Mouse (Mus musculus) midbrain, postnatal 0 days (tissue): ENCODE results near the gene Slc44a1. TPM values are rescaled to one million over a fixed set of nuclear protein-coding genes. Genes with fewer than 3 reads are reported as not detected.

Experiments
- ATAC-seq: fragments of 200-750 bp; cut with Nextera tagmentation; 2 replicates; pipeline ENCODE4 v1.8.0; 2017; ENCODE audit warnings: moderate number of reproducible peaks, mild to moderate bottlenecking, moderate TSS enrichment, moderate library complexity; ENCODE audit not compliant: low FRiP score
- DNase-seq: peaks from one replicate; pipeline ENCODE4 v3.0.0-alpha.2; 2015; ENCODE audit warnings: low spot score
- H3K27ac ChIP-seq: fragments of 300-500 bp; sonication (generic); 2 replicates; pipeline ENCODE4 v1.5.1; 2014; ENCODE audit warnings: low read depth, mild to moderate bottlenecking, low read length, mixed read lengths
- H3K27me3 ChIP-seq: fragments of 300-500 bp; sonication (generic); 2 replicates; pipeline ENCODE4 v1.6.1; 2014; ENCODE audit warnings: low read length, control low read depth, mixed read lengths; ENCODE audit not compliant: insufficient read depth
- H3K36me3 ChIP-seq: fragments of 300-500 bp; sonication (generic); 2 replicates; pipeline ENCODE4 v1.6.1; 2014; ENCODE audit warnings: low read length, control low read depth, mixed read lengths; ENCODE audit not compliant: insufficient read depth
- H3K4me1 ChIP-seq: fragments of 300-500 bp; sonication (generic); 2 replicates; pipeline ENCODE4 v1.6.1; 2014; ENCODE audit warnings: mild to moderate bottlenecking, control low read depth, antibody characterized with exemption, low read length, mixed read lengths; ENCODE audit not compliant: insufficient read depth
- H3K4me2 ChIP-seq: fragments of 300-500 bp; sonication (generic); 2 replicates; pipeline ENCODE4 v1.6.1; 2014; ENCODE audit warnings: low read depth, mild to moderate bottlenecking, low read length, mixed read lengths; ENCODE audit not compliant: poor library complexity, severe bottlenecking
- H3K4me3 ChIP-seq: fragments of 300-500 bp; sonication (generic); 2 replicates; pipeline ENCODE4 v1.5.1; 2014; ENCODE audit warnings: low read depth, mild to moderate bottlenecking, low read length, moderate library complexity
- H3K9ac ChIP-seq: fragments of 300-500 bp; sonication (generic); replicated peaks from 2 replicates; pipeline ENCODE4 v1.6.1; 2014; ENCODE audit warnings: mild to moderate bottlenecking, low read length, moderate library complexity, mixed read lengths; ENCODE audit not compliant: poor library complexity, severe bottlenecking
- H3K9me3 ChIP-seq: fragments of 300-500 bp; sonication (generic); 2 replicates; pipeline ENCODE4 v1.6.1; 2016; ENCODE audit warnings: low read length, control low read depth
- CTCF ChIP-seq: IDR thresholded peaks from 2 replicates; pipeline ENCODE4 v1.5.1; 2016; ENCODE audit warnings: antibody characterized with exemption, mild to moderate bottlenecking
- WGBS: fragments of 180-500 bp; shearing (Covaris S2); extraction: QIAGEN DNeasy Blood & Tissue Kit; methylation state at CpG from one replicate; pipeline ENCODE4 v1.1.7; 2014; 5-methylcytosine and 5-hydroxymethylcytosine counted together
- polyA plus RNA-seq: library from polyadenylated mRNA; unstranded; fragments of >200 nt; fragmentation: Nextera tagmentation; extraction: Ambion mirVana; gene quantifications from 2 replicates; pipeline ENCODE4 v1.2.1, GENCODE M21; 2015
- total RNA-seq: library from RNA; depleted of rRNA; stranded (reverse); fragments of >200 nt; gene quantifications from 2 replicates; pipeline ENCODE4 v1.2.3, GENCODE M21; 2014

The Slc44a1 gene
- total and polyA plus RNA-seq, 2 experiments from 2014 or later: 8.6 to 24.2 TPM

- Histone ChIP-seq H3K4me3 (no peak overlapping the region), H3K4me1 (no peaks in the 10 kb centered on the region), H3K27me3 (no peaks in the 10 kb centered on the region), H3K27ac (no peak overlapping the region), H3K9me3 (no peaks in the 10 kb centered on the region), H3K36me3 (no peaks in the 10 kb centered on the region), H3K9ac (no peak overlapping the region), H3K4me2 (no peak overlapping the region)
- ATAC-seq (no peak), DNase-seq (no peak)
- TF ChIP-seq CTCF: no peak
- WGBS: 82% methylated on average over 1 of the region's 1 CpGs
These were observed 25.7 kb downstream of the Slc44a1 start for GRCm38 (mm10) chr4:53465887-53466286.

DNA sequence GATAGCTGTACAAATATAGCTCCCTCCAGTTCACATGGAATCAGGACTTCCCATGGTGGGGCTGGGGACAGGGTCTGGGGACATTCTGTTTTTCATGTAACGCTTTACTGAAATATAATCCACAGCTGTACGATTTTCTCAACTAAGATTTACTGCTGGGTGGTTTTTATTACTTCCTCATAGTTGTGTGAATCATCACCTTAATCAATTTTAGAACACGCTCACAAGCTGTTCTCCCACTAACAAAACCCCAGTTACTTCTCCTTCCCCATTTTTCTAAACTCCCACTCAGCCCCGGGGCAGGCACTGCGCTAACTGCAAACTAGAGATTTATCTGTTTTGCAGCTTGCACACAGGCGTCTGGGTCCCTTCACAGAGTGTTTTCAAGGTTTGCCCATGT lies 28.8 kb downstream of the Slc44a1 start:
- no peaks in the 10 kb centered on the region for H3K9me3 ChIP-seq
- H3K27ac ChIP-seq: no peak overlapping the region
- H3K4me3 ChIP-seq: no peak overlapping the region
- no peaks in the 10 kb centered on the region for H3K36me3 ChIP-seq
- no peaks in the 10 kb centered on the region for H3K4me1 ChIP-seq
- H3K27me3 ChIP-seq: no peaks in the 10 kb centered on the region
- 87% methylated on average over 6 of the region's 6 CpGs for WGBS
- DNase-seq (no peak), ATAC-seq (no peak)
- H3K9ac ChIP-seq: no peak overlapping the region
- TF ChIP-seq CTCF: no peak
- no peak overlapping the region for H3K4me2 ChIP-seq

- Histone ChIP-seq H3K4me3 (no peak overlapping the region), H3K9me3 (no peaks in the 10 kb centered on the region), H3K4me2 (no peak overlapping the region), H3K36me3 (no peaks in the 10 kb centered on the region), H3K27me3 (no peaks in the 10 kb centered on the region), H3K27ac (no peak overlapping the region), H3K9ac (no peak overlapping the region), H3K4me1 (no peaks in the 10 kb centered on the region)
- ATAC-seq: no peak
- DNase-seq: no peak
- TF ChIP-seq CTCF: no peak
These were observed 33.9 kb downstream of the Slc44a1 start for GRCm38 (mm10) chr4:53474109-53474508.

DNA sequence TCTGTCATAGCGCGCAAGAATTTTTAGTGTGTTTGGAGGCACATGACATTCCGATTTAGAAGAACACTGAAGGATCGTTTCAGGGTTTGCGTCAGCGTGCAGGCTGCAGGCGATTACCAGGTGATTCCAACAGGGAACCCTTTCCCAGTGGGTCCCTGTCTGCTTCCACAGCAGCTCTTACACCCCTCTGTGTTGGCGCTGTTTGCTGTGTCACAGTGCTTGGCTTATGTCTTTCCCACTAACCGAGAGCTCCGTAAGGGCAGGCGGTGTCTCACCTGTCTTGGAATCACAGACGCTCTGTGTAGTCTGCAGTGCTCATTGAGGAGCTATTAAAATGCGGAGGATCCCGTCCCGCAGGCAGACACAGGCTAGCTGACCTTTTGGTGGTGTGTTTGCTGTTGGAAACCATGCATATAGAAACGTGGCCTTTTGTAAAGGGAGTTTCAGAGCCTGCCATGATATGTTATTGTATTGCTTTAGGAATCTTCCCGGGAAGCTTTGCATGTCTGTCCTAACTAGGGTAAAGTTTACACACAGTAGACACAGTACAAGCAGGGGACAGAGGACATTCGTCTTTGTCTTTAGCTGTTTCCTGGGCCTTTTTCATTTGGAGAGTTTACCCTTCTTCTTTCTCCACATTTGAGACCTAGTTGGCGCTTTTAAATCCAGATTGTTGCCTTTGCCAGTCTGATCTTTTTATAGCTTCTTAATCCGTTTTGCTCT lies 35.2 kb downstream of the Slc44a1 start:
- Histone ChIP-seq H3K4me3 (no peak overlapping the region), H3K27ac (peak overlapping the region; percentile 43; the same call in 1 of the 2 replicates), H3K36me3 (no peaks in the 10 kb centered on the region), H3K9ac (no peak overlapping the region), H3K9me3 (no peaks in the 10 kb centered on the region), H3K27me3 (no peaks in the 10 kb centered on the region), H3K4me2 (no peak overlapping the region), H3K4me1 (no peaks in the 10 kb centered on the region)
- no peak for TF ChIP-seq CTCF
- WGBS: 68% methylated on average over 20 of the region's 20 CpGs
- DNase-seq: no peak
- ATAC-seq: no peak

DNA sequence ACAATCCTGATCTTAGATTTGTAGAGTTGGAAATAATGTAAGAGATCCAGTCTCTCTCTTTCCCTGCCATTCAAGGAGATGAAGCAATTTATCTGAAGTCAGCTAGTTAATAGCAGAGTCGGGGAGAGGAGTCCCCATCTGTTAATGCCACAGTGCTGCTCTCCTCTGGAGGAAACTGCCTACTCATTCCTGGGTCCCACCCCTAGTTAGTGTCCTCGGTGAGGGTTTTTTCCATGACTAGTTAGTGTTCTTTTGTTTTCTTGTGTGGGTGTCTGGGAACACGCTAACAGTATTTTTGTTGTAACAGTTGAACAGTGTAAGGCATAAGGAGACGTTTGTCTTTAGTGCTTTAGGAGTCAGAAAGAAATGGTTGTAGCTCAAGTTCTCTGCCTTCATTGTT lies 38.4 kb downstream of the Slc44a1 start:
- H3K4me1 ChIP-seq: no peaks in the 10 kb centered on the region
- DNase-seq (no peak), ATAC-seq (no peak)
- no peak overlapping the region for H3K27ac ChIP-seq
- H3K9ac ChIP-seq: no peak overlapping the region
- no peak overlapping the region for H3K4me3 ChIP-seq
- no peak for TF ChIP-seq CTCF
- 76% methylated on average over 4 of the region's 4 CpGs for WGBS
- H3K9me3 ChIP-seq: no peaks in the 10 kb centered on the region
- H3K36me3 ChIP-seq: no peaks in the 10 kb centered on the region
- H3K4me2 ChIP-seq: no peak overlapping the region
- H3K27me3 ChIP-seq: no peaks in the 10 kb centered on the region

- 76% methylated on average over 12 of the region's 12 CpGs for WGBS
- no peaks in the 10 kb centered on the region for H3K36me3 ChIP-seq
- no peaks in the 10 kb centered on the region for H3K27me3 ChIP-seq
- DNase-seq (no peak), ATAC-seq (no peak)
- H3K9ac ChIP-seq: no peak overlapping the region
- no peak for TF ChIP-seq CTCF
- no peak overlapping the region for H3K4me2 ChIP-seq
- H3K4me1 ChIP-seq: no peaks in the 10 kb centered on the region
- no peak overlapping the region for H3K4me3 ChIP-seq
- H3K27ac ChIP-seq: no peak overlapping the region
- no peaks in the 10 kb centered on the region for H3K9me3 ChIP-seq
These were observed 47.3 kb downstream of the Slc44a1 start for GRCm38 (mm10) chr4:53487216-53488188.
